Mouse (Mus musculus): ENCODE data around the gene Spsb1. TPM values are rescaled to one million over a fixed set of nuclear protein-coding genes. Genes with fewer than 3 reads are reported as not detected.

Gene Spsb1
- polyA plus RNA-seq, 1 experiment from 2014 or later: 23.3 TPM

- no peak for TF ChIP-seq CTCF (IDR thresholded peaks at IDR 0.05)
- ChIA-PET POLR2A (no interaction called here), CTCF (interaction anchor here (1.8 kb wide), 1 partner anchor 25 kb away, joined by 5 read pairs; no protein-coding TSS in a partner anchor)
- H3K27me3 ChIP-seq: no peaks in the 10 kb centered on the region
- in situ Hi-C loops (cut with MboI; ENCODE audit: low pct_unique_long_range_greater_than_20kb): no loop called here
- DNase-seq (ENCODE audit: low read depth, low spot score) (no peak), ATAC-seq (no peak)
These were observed 29.2 kb upstream of the Spsb1 start for GRCm38 (mm10) chr4:149983921-149984645.

- no peak for TF ChIP-seq CTCF (IDR thresholded peaks at IDR 0.05)
- ATAC-seq (no peak), DNase-seq (ENCODE audit: low read depth, low spot score) (no peak)
- H3K27me3 ChIP-seq: no peaks in the 10 kb centered on the region
- ChIA-PET CTCF (interaction anchor here (1.5 kb wide), 1 partner anchor 24 kb away, joined by 4 read pairs; no protein-coding TSS in a partner anchor), POLR2A (no interaction called here)
- in situ Hi-C loops (cut with MboI; ENCODE audit: low pct_unique_long_range_greater_than_20kb): no loop called here
These were observed 27.3 kb upstream of the Spsb1 start for GRCm38 (mm10) chr4:149982154-149982553.

- no peak for TF ChIP-seq CTCF (IDR thresholded peaks at IDR 0.05)
- CTCF ChIA-PET: interaction anchor here (1.7 kb wide), 1 partner anchor 173 kb away, joined by 7 read pairs; no protein-coding TSS in a partner anchor
- POLR2A ChIA-PET: no interaction called here
- in situ Hi-C loops (cut with MboI; ENCODE audit: low pct_unique_long_range_greater_than_20kb): no loop called here
- peak; percentile 94 for ATAC-seq
- H3K27me3 ChIP-seq: no peaks in the 10 kb centered on the region
- peak; percentile 96 for DNase-seq (ENCODE audit: low read depth, low spot score)
These were observed 25.0 kb upstream of the Spsb1 start for GRCm38 (mm10) chr4:149979819-149980308.

- no peak for ATAC-seq
- DNase-seq (ENCODE audit: low read depth, low spot score): no peak
- TF ChIP-seq CTCF (IDR thresholded peaks at IDR 0.05): no peak
- POLR2A ChIA-PET: no interaction called here
- in situ Hi-C loops (cut with MboI; ENCODE audit: low pct_unique_long_range_greater_than_20kb): no loop called here
- CTCF ChIA-PET: interaction anchor here (1.3 to 1.6 kb wide), 2 partner anchors 20 to 159 kb away, joined by 3 to 6 read pairs; no protein-coding TSS in a partner anchor
- H3K27me3 ChIP-seq: no peaks in the 10 kb centered on the region
These were observed 24.0 kb upstream of the Spsb1 start for GRCm38 (mm10) chr4:149978820-149979219.

- ChIA-PET POLR2A (no interaction called here), CTCF (interaction anchor here (1.3 to 1.6 kb wide), 2 partner anchors 19 to 158 kb away, joined by 3 to 6 read pairs; no protein-coding TSS in a partner anchor)
- no peak for TF ChIP-seq CTCF (IDR thresholded peaks at IDR 0.05)
- DNase-seq (ENCODE audit: low read depth, low spot score): no peak
- no peaks in the 10 kb centered on the region for H3K27me3 ChIP-seq
- ATAC-seq: no peak
- in situ Hi-C loops (cut with MboI; ENCODE audit: low pct_unique_long_range_greater_than_20kb): no loop called here
These were observed 23.1 kb upstream of the Spsb1 start for GRCm38 (mm10) chr4:149977801-149978544.

- no peaks in the 10 kb centered on the region for H3K27me3 ChIP-seq
- ATAC-seq (no peak), DNase-seq (ENCODE audit: low read depth, low spot score) (no peak)
- ChIA-PET CTCF (interaction anchor here (1.6 kb wide), 1 partner anchor 18 kb away, joined by 6 read pairs; no protein-coding TSS in a partner anchor), POLR2A (no interaction called here)
- in situ Hi-C loops (cut with MboI; ENCODE audit: low pct_unique_long_range_greater_than_20kb): no loop called here
- no peak for TF ChIP-seq CTCF (IDR thresholded peaks at IDR 0.05)
These were observed 22.3 kb upstream of the Spsb1 start for GRCm38 (mm10) chr4:149977181-149977580.

GRCm38 (mm10) chr4:149975730-149976254, 20.9 kb upstream of the Spsb1 start:
- ChIA-PET CTCF (no interaction called here), POLR2A (interaction anchor here (0.6 kb wide), 1 partner anchor 171 kb away, joined by 3 read pairs; no protein-coding TSS in a partner anchor)
- in situ Hi-C loops (cut with MboI; ENCODE audit: low pct_unique_long_range_greater_than_20kb): no loop called here
- no peak for ATAC-seq
- no peak for DNase-seq (ENCODE audit: low read depth, low spot score)
- no peaks in the 10 kb centered on the region for H3K27me3 ChIP-seq
- no peak for TF ChIP-seq CTCF (IDR thresholded peaks at IDR 0.05)

- no peak for DNase-seq (ENCODE audit: low read depth, low spot score)
- in situ Hi-C loops (cut with MboI; ENCODE audit: low pct_unique_long_range_greater_than_20kb): no loop called here
- ChIA-PET CTCF (no interaction called here), POLR2A (interaction anchor here (0.6 kb wide), 1 partner anchor 171 kb away, joined by 3 read pairs; no protein-coding TSS in a partner anchor)
- no peaks in the 10 kb centered on the region for H3K27me3 ChIP-seq
- ATAC-seq: no peak
- TF ChIP-seq CTCF (IDR thresholded peaks at IDR 0.05): no peak
These were observed 20.4 kb upstream of the Spsb1 start for GRCm38 (mm10) chr4:149975291-149975690.

- POLR2A ChIA-PET: no interaction called here
- CTCF ChIA-PET: interaction anchor here (1.5 to 2.3 kb wide), 2 partner anchors 12 to 16 kb away, joined by 3 to 7 read pairs; partner anchors contain the start of gene Spsb1
- no peak for TF ChIP-seq CTCF (IDR thresholded peaks at IDR 0.05)
- no peak for DNase-seq (ENCODE audit: low read depth, low spot score)
- H3K27me3 ChIP-seq: no peaks in the 10 kb centered on the region
- ATAC-seq: no peak
- in situ Hi-C loops (cut with MboI; ENCODE audit: low pct_unique_long_range_greater_than_20kb): no loop called here
These were observed 16.6 kb upstream of the Spsb1 start for GRCm38 (mm10) chr4:149971393-149971792.

GRCm38 (mm10) chr4:149968526-149968925, 13.7 kb upstream of the Spsb1 start:
- in situ Hi-C loops (cut with MboI; ENCODE audit: low pct_unique_long_range_greater_than_20kb): no loop called here
- no peak for TF ChIP-seq CTCF (IDR thresholded peaks at IDR 0.05)
- no peaks in the 10 kb centered on the region for H3K27me3 ChIP-seq
- no peak for ATAC-seq
- DNase-seq (ENCODE audit: low read depth, low spot score): no peak
- POLR2A ChIA-PET: no interaction called here
- CTCF ChIA-PET: no interaction called here
